Mouse (Mus musculus) heart, postnatal 25 days (tissue): ENCODE measurements at regions not wholly inside any gene's neighbourhood (a gene's known extent, or its start where the extent isn't known, plus 50 kb on each side); places are given as distances from the start of the nearest gene placed in this dataset.

ENCODE experiments used
- DNase-seq: peaks from one replicate; pipeline ENCODE4 v3.0.0; 2022; ENCODE audit warnings: low spot score
- intact Hi-C: fragments of 180-260 bp; cut with DNase I; formaldehyde crosslinking; loops from one replicate; pipeline ENCODE4 v1.15.1; 2025

DNA sequence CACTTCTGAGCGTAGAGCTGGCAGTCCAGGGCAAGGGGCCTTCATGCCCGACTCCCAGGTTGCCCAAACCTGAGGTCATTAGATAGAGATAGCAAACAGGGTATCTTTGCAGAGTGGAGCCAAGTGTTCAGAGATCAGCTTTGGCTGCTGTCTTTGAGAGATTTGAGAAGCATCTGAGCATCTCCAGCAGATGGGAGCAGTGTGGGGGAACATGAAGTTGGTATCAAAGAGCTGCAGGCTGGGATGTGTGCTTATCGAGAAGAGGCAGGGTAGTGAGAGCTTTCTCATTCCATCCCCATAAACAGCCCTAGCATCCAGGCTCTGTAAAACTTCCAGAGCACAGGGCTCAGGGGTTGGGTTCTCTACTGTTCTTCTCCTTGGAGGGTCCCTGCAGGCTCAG is 52.9 kb upstream of the Ampd3 start:
- intact Hi-C loops: no loop called here
- DNase-seq: no peak

DNA sequence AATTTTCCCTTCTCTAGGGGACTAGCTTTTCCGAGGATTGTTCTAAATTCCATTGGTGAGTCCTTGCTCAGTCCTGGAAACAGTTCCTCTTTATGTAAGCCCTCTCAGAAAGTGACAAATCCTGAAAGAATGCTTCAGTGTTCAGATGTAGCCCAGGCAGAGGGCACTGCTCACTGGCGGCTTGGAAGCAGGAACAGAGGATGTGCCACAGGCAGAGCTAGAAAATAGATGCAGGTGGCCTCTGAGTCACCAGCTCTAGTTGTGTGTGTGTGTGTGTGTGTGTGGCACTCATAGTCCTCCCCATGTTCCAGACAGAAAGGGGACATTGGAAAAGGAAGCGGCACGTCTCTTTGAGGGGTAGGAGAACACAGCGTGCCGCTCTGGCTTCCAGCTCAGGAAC is 52.5 kb upstream of the Ampd3 start:
- intact Hi-C loops: no loop called here
- DNase-seq: peak; percentile 26

- no peak for DNase-seq
- intact Hi-C loops: no loop called here
Observed at GRCm38 (mm10) chr7:110717104-110717503, 50.9 kb upstream of the Ampd3 start.
